Mouse (Mus musculus): ENCODE data around the gene Ppp1r3e.

Gene Ppp1r3e

DNA sequence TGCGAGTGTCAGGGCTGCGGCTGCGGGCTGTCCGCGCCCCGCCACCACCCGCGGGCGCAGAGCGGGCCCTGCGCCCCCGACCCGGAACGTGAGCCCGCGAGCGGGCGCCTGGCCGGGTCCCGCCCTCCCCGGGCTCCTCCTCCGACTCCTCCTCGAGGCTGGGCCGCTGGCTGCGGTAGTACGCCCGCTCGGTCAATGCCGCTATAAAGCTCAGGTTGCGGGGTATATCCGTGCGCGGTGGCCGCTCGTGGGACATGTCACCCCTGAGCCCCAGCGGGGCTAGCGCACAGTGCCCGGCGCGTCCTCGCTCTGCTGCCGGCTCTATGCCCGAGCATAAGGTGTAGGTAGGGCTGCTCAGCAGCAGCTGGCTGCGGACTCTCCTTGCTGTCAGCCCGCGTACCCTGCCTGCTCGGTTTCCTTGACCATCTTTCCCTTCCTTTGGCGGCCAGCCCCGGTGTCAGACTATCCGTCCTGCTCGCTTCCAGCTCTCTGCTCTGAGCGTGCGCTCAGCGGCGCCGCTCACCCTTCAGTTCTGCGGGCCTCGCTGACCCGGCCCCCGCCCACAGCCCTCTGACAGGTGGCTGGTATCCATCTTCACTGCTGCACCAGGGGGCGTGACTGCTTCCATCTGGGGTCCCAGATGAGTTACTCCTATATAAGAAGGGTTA lies at the start of gene Ppp1r3e:
Ppp1r3e (minus strand) TSS at position 503 of the 668 bp plus-strand sequence.
- in situ Hi-C loops (cut with MboI, MseI), result loop anchor here (25.0 kb wide), 1 partner anchor 710 kb away; the partner anchor contains the start of genes Emc9, Fitm1, Psme1 and Psme2

DNA sequence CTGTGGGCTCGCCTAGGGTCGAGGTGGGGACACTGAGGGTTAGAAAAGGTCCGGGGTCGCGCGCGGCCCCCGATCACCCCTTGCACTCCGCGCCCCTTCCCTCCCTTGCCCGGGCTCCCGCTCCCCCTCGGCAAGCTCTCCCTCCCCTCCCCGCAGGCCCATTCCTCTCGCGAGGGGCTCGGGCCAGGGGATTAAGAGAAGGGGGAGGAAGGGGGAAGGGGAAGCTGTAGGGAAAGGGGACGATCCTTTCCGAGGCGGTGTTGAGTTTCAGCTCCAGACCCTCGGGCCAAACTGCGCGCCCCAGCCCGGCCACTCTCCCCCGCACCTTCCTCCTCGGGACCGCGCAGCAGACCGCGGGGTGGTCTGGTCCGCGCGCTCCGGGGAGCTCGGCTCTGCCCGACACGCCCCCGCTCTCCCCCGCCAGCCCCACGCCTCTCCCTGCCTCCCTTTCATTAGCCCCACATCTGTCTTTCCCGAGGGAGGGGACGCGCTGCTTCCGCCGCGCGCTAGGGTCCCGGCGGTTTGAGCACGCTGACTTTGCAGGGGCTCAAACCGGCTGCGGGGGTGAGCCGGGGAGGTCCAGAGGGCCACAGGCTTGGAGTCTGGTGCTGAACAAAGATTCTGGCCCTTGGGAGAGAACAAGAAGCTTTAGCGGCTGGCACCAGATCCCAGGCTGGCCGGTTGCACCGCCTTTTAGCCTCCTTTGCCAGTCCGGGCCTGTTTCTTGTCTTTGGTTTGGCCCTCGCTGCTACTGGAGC lies 49.2 kb upstream of the Ppp1r3e start:
- in situ Hi-C loops (cut with MboI, MseI), result no loop called here

GRCm38 (mm10) chr14:54925349-54926342 lies 48.3 kb upstream of the Ppp1r3e start, which contains the start of gene Efs:
Efs (minus strand) TSS chr14:54926126.
- in situ Hi-C loops (cut with MboI, MseI), result no loop called here

- in situ Hi-C loops (cut with MboI, MseI), result no loop called here
Measured at GRCm38 (mm10) chr14:54924641-54925348, 47.4 kb upstream of the Ppp1r3e start.

- in situ Hi-C loops (cut with MboI, MseI), result no loop called here
Measured at GRCm38 (mm10) chr14:54920076-54920685, 42.8 kb upstream of the Ppp1r3e start.

- in situ Hi-C loops (cut with MboI, MseI), result loop anchor here (10.0 kb wide), 1 partner anchor 331 kb away; no protein-coding TSS in a partner anchor
Measured at GRCm38 (mm10) chr14:54913343-54913742, 36.0 kb upstream of the Ppp1r3e start.

DNA sequence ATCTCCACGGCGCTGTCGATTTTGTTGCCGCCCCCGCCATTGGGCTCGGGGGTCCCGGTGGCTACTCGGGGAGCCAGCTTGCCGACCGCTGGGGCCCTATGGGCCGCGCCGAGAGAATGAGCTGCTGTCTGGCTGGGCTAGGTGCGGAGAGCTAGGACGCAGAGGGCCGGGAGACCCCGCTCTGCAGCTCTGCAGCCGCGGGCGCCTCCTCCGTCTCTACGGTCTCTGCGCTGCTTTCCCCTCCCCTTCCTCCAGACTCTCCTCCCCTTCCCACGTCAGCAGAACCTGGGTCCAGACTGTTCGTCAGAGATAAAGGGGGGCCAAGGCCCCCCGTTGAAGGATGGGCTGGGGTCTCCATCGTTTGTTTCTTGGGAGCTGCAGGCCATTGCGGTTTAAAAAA lies 35.5 kb upstream of the Ppp1r3e start, which contains the start of gene Slc22a17:
Slc22a17 (minus strand) TSS at position 247 of the 400 bp plus-strand sequence.
- in situ Hi-C loops (cut with MboI, MseI), result loop anchor here (10.0 kb wide), 1 partner anchor 332 kb away; no protein-coding TSS in a partner anchor

DNA sequence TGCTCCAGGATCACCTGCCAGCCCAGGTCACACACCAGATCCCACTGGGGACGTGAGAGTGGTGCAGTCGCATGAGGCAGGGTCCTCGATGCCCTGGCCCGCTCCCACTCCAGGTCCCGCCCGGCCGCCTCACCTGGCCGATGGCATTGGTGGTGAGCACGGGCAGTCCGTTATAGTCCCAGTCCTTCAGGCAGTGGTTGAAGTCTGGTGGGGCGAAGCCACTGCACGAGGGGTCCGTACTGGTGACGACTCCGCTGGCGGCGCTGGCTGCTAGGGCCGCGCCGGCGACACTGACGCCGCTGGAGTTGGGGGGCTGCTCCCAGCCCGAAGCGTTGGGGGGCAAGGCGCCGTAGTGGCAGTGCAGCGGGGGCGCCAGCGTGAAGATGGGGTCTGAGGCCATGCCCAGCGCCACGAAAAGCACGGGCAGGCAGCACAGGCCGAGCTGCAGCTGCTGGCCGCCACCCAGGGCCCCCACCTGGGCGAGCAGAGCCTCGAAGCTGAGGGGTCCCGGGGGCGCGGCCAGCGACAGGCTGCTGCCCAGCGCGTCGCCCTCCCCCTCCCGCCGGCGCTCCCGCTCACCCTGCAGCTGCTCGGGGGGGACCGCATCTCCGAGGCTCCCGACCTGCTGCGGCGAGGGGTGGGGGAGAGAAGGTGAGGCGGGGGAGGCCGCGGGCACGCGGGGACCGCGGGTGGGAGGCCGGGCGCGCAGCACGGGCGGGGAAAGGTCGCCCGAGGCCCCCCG lies 34.9 kb upstream of the Ppp1r3e start:
- in situ Hi-C loops (cut with MboI, MseI), result loop anchor here (10.0 kb wide), 1 partner anchor 333 kb away; no protein-coding TSS in a partner anchor

DNA sequence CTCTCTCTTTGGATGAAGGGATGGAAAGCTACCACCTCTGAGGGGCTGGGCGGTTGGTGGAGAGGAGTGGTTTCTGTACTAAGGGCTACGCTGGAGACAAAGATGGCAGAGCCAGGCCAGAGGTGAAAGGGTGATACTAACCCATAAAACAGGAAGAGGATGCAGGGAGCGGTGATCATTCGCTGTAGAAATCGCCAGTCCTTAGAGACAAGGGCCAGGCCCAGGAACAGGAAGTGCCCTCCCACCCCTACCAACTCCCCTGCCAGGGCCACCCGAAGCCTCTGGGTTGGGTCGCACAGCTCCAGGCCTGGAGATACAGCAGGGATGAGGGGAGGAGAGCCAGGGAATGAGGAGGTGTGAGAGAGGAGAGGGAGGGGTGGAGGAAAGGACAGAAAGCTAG lies 31.3 kb upstream of the Ppp1r3e start:
- in situ Hi-C loops (cut with MboI, MseI), result no loop called here

DNA sequence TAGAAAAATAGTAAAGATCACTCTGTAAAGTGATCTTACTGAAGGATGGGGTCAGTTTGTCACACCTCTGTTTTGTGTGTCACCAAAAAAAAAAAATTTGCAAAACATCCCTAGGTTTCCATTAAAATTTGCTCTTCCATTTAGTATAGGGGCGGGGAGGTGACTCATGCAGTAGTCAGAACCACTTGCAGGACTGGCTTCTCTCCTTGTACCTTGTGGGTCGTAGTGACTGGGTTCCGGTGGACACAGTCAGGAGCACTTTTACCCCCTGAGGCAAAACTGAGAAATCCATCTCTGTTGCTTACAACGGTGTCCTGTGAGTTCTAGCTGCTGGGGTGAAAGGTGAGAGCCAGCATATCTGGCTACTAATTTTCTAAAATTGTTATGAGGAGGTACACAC lies 26.3 kb upstream of the Ppp1r3e start:
- in situ Hi-C loops (cut with MboI, MseI), result no loop called here

- in situ Hi-C loops (cut with MboI, MseI), result no loop called here
Measured at GRCm38 (mm10) chr14:54900383-54900782, 23.0 kb upstream of the Ppp1r3e start.

DNA sequence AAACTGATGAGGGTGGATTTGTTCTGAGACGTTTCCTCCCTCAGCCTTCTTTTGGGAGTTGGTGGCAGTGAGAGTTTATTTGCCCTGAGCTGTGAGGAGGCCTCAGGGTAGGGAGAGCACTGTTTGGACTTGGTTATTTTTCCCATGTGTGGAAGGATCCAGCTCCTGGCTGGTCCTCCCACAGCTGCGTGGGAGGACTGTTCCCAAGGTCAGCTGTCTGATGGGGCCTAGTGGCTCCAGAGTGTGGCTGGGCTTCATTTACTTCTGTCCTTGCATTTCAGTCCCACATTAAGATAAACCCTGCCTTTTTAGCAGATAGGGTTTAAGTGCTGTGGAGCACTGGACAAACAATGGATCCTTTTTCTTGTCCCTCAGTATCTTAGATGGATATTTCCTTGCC lies 20.1 kb upstream of the Ppp1r3e start:
- in situ Hi-C loops (cut with MboI, MseI), result loop anchor here (25.0 kb wide), 1 partner anchor 690 kb away; the partner anchor contains the start of genes Emc9, Fitm1, Psme1 and Psme2

DNA sequence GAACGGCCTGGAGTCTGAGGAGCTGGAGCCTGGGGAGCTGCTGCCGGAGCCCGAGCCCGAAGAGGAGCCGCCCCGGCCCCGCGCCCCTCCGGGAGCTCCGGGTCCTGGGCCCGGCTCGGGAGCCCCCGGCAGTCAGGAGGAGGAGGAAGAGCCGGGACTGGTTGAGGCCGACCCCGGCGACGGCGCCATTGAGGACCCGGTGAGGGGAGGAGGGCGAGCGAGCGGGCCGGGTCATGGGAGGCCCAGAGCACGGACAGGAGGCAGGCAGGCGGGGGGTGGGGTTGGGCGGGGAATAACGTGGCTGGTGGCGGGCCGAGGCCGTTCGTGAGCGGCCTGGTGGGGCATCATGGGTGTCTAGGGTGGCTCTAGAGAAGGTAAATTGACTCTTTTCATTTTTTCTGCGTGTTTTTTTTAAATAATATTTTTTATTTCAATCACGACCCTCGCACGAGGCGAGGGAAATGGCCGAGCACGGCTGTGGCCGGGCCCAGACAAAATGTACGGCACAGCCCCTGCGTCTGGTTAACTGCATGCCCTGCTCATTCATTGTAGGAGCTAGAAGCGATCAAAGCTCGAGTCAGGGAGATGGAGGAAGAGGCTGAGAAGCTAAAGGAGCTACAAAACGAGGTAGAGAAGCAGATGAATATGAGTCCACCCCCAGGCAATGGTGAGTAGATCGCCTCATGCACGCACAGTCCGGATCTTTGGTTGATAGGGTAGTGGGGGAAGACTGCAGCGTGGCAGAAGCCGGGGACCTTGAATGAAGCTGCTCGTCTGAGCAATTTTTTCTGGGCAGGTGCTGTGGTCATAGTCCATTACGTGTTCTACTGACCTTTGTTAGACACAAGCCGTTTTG lies 17.2 kb upstream of the Ppp1r3e start:
- in situ Hi-C loops (cut with MboI, MseI), result loop anchor here (25.0 kb wide), 1 partner anchor 693 kb away; the partner anchor contains the start of genes Emc9, Fitm1, Psme1 and Psme2

- in situ Hi-C loops (cut with MboI, MseI), result loop anchor here (25.0 kb wide), 1 partner anchor 694 kb away; the partner anchor contains the start of genes Emc9, Fitm1, Psme1 and Psme2
Measured at GRCm38 (mm10) chr14:54893651-54894181, 16.4 kb upstream of the Ppp1r3e start.

DNA sequence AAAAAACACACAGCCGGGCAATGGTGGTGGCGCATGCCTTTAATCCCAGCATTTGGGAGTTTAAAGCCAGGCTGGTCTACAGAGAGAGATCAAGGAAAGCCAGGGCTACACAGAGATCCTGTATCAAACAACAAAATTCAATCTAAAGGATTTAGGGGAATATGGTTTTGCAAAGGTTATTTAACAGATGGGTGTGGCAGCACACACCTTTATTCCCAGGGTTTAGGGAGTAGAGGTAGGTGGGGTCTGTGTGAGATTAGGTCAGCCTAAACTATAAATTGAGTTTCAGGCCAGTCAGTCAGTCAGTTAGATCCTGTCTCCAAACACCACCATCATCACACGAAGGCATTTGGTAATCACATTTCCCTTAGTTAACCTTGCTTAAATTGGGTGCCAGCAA lies 14.8 kb upstream of the Ppp1r3e start, which contains the start of gene Pabpn1:
Pabpn1 (plus strand) TSS at position 301 of the 400 bp plus-strand sequence.
- in situ Hi-C loops (cut with MboI, MseI), result loop anchor here (25.0 kb wide), 1 partner anchor 695 kb away; the partner anchor contains the start of genes Emc9, Fitm1, Psme1 and Psme2

GRCm38 (mm10) chr14:54885309-54885708 lies 8.0 kb upstream of the Ppp1r3e start:
- in situ Hi-C loops (cut with MboI, MseI), result loop anchor here (25.0 kb wide), 1 partner anchor 702 kb away; the partner anchor contains the start of genes Emc9, Fitm1, Psme1 and Psme2

- in situ Hi-C loops (cut with MboI, MseI), result loop anchor here (25.0 kb wide), 1 partner anchor 703 kb away; the partner anchor contains the start of genes Emc9, Fitm1, Psme1 and Psme2
Measured at GRCm38 (mm10) chr14:54884022-54884712, 6.8 kb upstream of the Ppp1r3e start.

Measured in regulatory T cell (primary cell).